Mouse (Mus musculus): ENCODE results near the gene Ercc1. TPM values are rescaled to one million over a fixed set of nuclear protein-coding genes. Genes with fewer than 3 reads are reported as not detected.

Ercc1 gene
- total RNA-seq, 1 experiment, result 53.2 TPM

- Histone ChIP-seq H3K36me3 (ENCODE audit: control insufficient read depth, insufficient read depth, low read length, poor library complexity, severe bottlenecking) (no peaks in the 10 kb centered on the region), H3K4me3 (ENCODE audit: insufficient read depth in 1 of 2, low read depth in 1 of 2, low read length in 2 of 2, poor library complexity in 1 of 2, severe bottlenecking in 1 of 2) (no peak overlapping the region), H3K9ac (ENCODE audit: insufficient read depth, low read depth, low read length, poor library complexity, severe bottlenecking) (no peak overlapping the region), H3K27ac (ENCODE audit: insufficient read depth, low read depth, low read length, poor library complexity, severe bottlenecking) (no peak overlapping the region), H3K4me1 (ENCODE audit: control insufficient read depth in 2 of 2, insufficient read depth in 2 of 2, low read length in 2 of 2, poor library complexity in 1 of 2) (peaks cover 2 to 10% of the 10 kb centered on the region in 2 experiments; a peak in 2 of 4 replicates), H3K9me3 (ENCODE audit: control insufficient read depth, insufficient read depth, low read depth, low read length) (no peaks in the 10 kb centered on the region)
- in situ Hi-C loops (cut with MboI; ENCODE audit: low sequenced_read_pairs in 2 of 2, unreplicated experiment in 2 of 2), result no loop called here
- DNase-seq (ENCODE audit: low read depth, low spot score), result no peak
- TF ChIP-seq HCFC1 (IDR thresholded peaks at IDR 0.05; ENCODE audit: borderline replicate concordance, insufficient read depth, low read length) (no peak), ZNF384 (IDR thresholded peaks at IDR 0.05; ENCODE audit: low read depth, low read length) (no peak)
Observed at GRCm38 (mm10) chr7:19327782-19328181, 16.8 kb upstream of the Ercc1 start.

GRCm38 (mm10) chr7:19328425-19328824 lies 16.2 kb upstream of the Ercc1 start:
- Histone ChIP-seq H3K4me1 (ENCODE audit: control insufficient read depth in 2 of 2, insufficient read depth in 2 of 2, low read length in 2 of 2, poor library complexity in 1 of 2) (peaks cover 2 to 10% of the 10 kb centered on the region in 2 experiments; a peak in 2 of 4 replicates), H3K9me3 (ENCODE audit: control insufficient read depth, insufficient read depth, low read depth, low read length) (no peaks in the 10 kb centered on the region), H3K27ac (ENCODE audit: insufficient read depth, low read depth, low read length, poor library complexity, severe bottlenecking) (no peak overlapping the region)

GRCm38 (mm10) chr7:19331910-19332309 lies 12.7 kb upstream of the Ercc1 start:
- Histone ChIP-seq H3K27ac (ENCODE audit: insufficient read depth, low read depth, low read length, poor library complexity, severe bottlenecking) (no peak overlapping the region), H3K9me3 (ENCODE audit: control insufficient read depth, insufficient read depth, low read depth, low read length) (no peaks in the 10 kb centered on the region), H3K9ac (ENCODE audit: insufficient read depth, low read depth, low read length, poor library complexity, severe bottlenecking) (no peak overlapping the region), H3K4me1 (ENCODE audit: control insufficient read depth in 2 of 2, insufficient read depth in 2 of 2, low read length in 2 of 2, poor library complexity in 1 of 2) (peaks cover 2 to 12% of the 10 kb centered on the region in 2 experiments; a peak in 1 of 4 replicates), H3K36me3 (ENCODE audit: control insufficient read depth, insufficient read depth, low read length, poor library complexity, severe bottlenecking) (no peaks in the 10 kb centered on the region), H3K4me3 (ENCODE audit: insufficient read depth in 1 of 2, low read depth in 1 of 2, low read length in 2 of 2, poor library complexity in 1 of 2, severe bottlenecking in 1 of 2) (no peak overlapping the region)
- DNase-seq (ENCODE audit: low read depth, low spot score), result no peak
- TF ChIP-seq ZC3H11A (IDR thresholded peaks at IDR 0.05; ENCODE audit: borderline replicate concordance, low read depth, low read length) (no peak), HCFC1 (IDR thresholded peaks at IDR 0.05; ENCODE audit: borderline replicate concordance, insufficient read depth, low read length) (no peak), CHD2 (IDR thresholded peaks at IDR 0.05; ENCODE audit: low read depth, low read length) (no peak), MAFK (IDR thresholded peaks at IDR 0.05; ENCODE audit: insufficient read depth, low read depth, low read length) (no peak), ZNF384 (IDR thresholded peaks at IDR 0.05; ENCODE audit: low read depth, low read length) (no peak)
- in situ Hi-C loops (cut with MboI; ENCODE audit: low sequenced_read_pairs in 2 of 2, unreplicated experiment in 2 of 2), result no loop called here

More at GRCm38 (mm10) chr7:19328425-19328824, 16.2 kb upstream of the Ercc1 start:
- DNase-seq (ENCODE audit: low read depth, low spot score), result no peak
- no peak overlapping the region for H3K9ac ChIP-seq (ENCODE audit: insufficient read depth, low read depth, low read length, poor library complexity, severe bottlenecking)
- H3K36me3 ChIP-seq (ENCODE audit: control insufficient read depth, insufficient read depth, low read length, poor library complexity, severe bottlenecking), result no peaks in the 10 kb centered on the region
- TF ChIP-seq ZC3H11A (IDR thresholded peaks at IDR 0.05; ENCODE audit: borderline replicate concordance, low read depth, low read length) (no peak), HCFC1 (IDR thresholded peaks at IDR 0.05; ENCODE audit: borderline replicate concordance, insufficient read depth, low read length) (no peak), MAFK (IDR thresholded peaks at IDR 0.05; ENCODE audit: insufficient read depth, low read depth, low read length) (no peak), ZNF384 (IDR thresholded peaks at IDR 0.05; ENCODE audit: low read depth, low read length) (no peak)
- no peak overlapping the region for H3K4me3 ChIP-seq (ENCODE audit: insufficient read depth in 1 of 2, low read depth in 1 of 2, low read length in 2 of 2, poor library complexity in 1 of 2, severe bottlenecking in 1 of 2)
- in situ Hi-C loops (cut with MboI; ENCODE audit: low sequenced_read_pairs in 2 of 2, unreplicated experiment in 2 of 2), result no loop called here

GRCm38 (mm10) chr7:19332709-19333352 lies 11.7 kb upstream of the Ercc1 start:
- Histone ChIP-seq H3K36me3 (ENCODE audit: control insufficient read depth, insufficient read depth, low read length, poor library complexity, severe bottlenecking) (no peaks in the 10 kb centered on the region), H3K9me3 (ENCODE audit: control insufficient read depth, insufficient read depth, low read depth, low read length) (no peaks in the 10 kb centered on the region), H3K4me3 (ENCODE audit: insufficient read depth in 1 of 2, low read depth in 1 of 2, low read length in 2 of 2, poor library complexity in 1 of 2, severe bottlenecking in 1 of 2) (peak overlapping the region; percentile 64 to 74), H3K27ac (ENCODE audit: insufficient read depth, low read depth, low read length, poor library complexity, severe bottlenecking) (no peak overlapping the region), H3K9ac (ENCODE audit: insufficient read depth, low read depth, low read length, poor library complexity, severe bottlenecking) (peak overlapping the region; percentile 75), H3K4me1 (ENCODE audit: control insufficient read depth in 2 of 2, insufficient read depth in 2 of 2, low read length in 2 of 2, poor library complexity in 1 of 2) (peaks cover 2 to 7% of the 10 kb centered on the region in 2 experiments; a peak in 1 of 4 replicates)
- TF ChIP-seq HCFC1 (IDR thresholded peaks at IDR 0.05; ENCODE audit: borderline replicate concordance, insufficient read depth, low read length), result 0 out of 2 replicates have a peak, but pooled peaks have one; percentile 16
- no peak for TF ChIP-seq ZNF384 (IDR thresholded peaks at IDR 0.05; ENCODE audit: low read depth, low read length)
- no peak for TF ChIP-seq MAFK (IDR thresholded peaks at IDR 0.05; ENCODE audit: insufficient read depth, low read depth, low read length)
- TF ChIP-seq CHD2 (IDR thresholded peaks at IDR 0.05; ENCODE audit: low read depth, low read length), result no peak
- in situ Hi-C loops (cut with MboI; ENCODE audit: low sequenced_read_pairs in 2 of 2, unreplicated experiment in 2 of 2), result no loop called here
- DNase-seq (ENCODE audit: low read depth, low spot score), result no peak

GRCm38 (mm10) chr7:19335583-19335982 lies 9.0 kb upstream of the Ercc1 start:
- Histone ChIP-seq H3K4me3 (ENCODE audit: insufficient read depth in 1 of 2, low read depth in 1 of 2, low read length in 2 of 2, poor library complexity in 1 of 2, severe bottlenecking in 1 of 2) (no peak overlapping the region), H3K4me1 (ENCODE audit: control insufficient read depth in 2 of 2, insufficient read depth in 2 of 2, low read length in 2 of 2, poor library complexity in 1 of 2) (peaks cover 2 to 5% of the 10 kb centered on the region in 2 experiments; a peak in 1 of 4 replicates), H3K9me3 (ENCODE audit: control insufficient read depth, insufficient read depth, low read depth, low read length) (no peaks in the 10 kb centered on the region), H3K9ac (ENCODE audit: insufficient read depth, low read depth, low read length, poor library complexity, severe bottlenecking) (no peak overlapping the region), H3K27ac (ENCODE audit: insufficient read depth, low read depth, low read length, poor library complexity, severe bottlenecking) (no peak overlapping the region), H3K36me3 (ENCODE audit: control insufficient read depth, insufficient read depth, low read length, poor library complexity, severe bottlenecking) (no peaks in the 10 kb centered on the region)
- TF ChIP-seq ZNF384 (IDR thresholded peaks at IDR 0.05; ENCODE audit: low read depth, low read length) (no peak), HCFC1 (IDR thresholded peaks at IDR 0.05; ENCODE audit: borderline replicate concordance, insufficient read depth, low read length) (no peak), ZC3H11A (IDR thresholded peaks at IDR 0.05; ENCODE audit: borderline replicate concordance, low read depth, low read length) (no peak), MAFK (IDR thresholded peaks at IDR 0.05; ENCODE audit: insufficient read depth, low read depth, low read length) (no peak)
- in situ Hi-C loops (cut with MboI; ENCODE audit: low sequenced_read_pairs in 2 of 2, unreplicated experiment in 2 of 2), result no loop called here
- DNase-seq (ENCODE audit: low read depth, low spot score), result no peak
